Mouse (Mus musculus) liver, embryonic 18 days (tissue): Measurements from ENCODE around the gene Olfr813. TPM values are rescaled to one million over a fixed set of nuclear protein-coding genes. Genes with fewer than 3 reads are reported as not detected.

ENCODE experiments used
- polyA plus RNA-seq: library from polyadenylated mRNA; depleted of rRNA; stranded (reverse); fragments of >200 nt; gene quantifications from 2 replicates; pipeline ENCODE4 v1.2.3, GENCODE M21; 2012; rRNA removed

Olfr813 gene
- not detected in 2 replicates for polyA plus RNA-seq

GRCm38 (mm10) chr10:129855067-129855466 is at the start of gene Olfr813:
Gene Olfr813, plus strand, starts transcription at chr10:129855367.

GRCm38 (mm10) chr10:129845994-129846393 is 9.2 kb upstream of the Olfr813 start, which contains the start of gene Olfr812:
Gene Olfr812, minus strand, starts transcription at chr10:129846094.

GRCm38 (mm10) chr10:129879751-129880150 is 24.6 kb downstream of the Olfr813 start, which contains the start of gene Olfr814:
Gene Olfr814, minus strand, starts transcription at chr10:129879851.

GRCm38 (mm10) chr10:129905767-129906166 is 50.6 kb downstream of the Olfr813 start, which contains the start of gene Olfr815:
Gene Olfr815, minus strand, starts transcription at chr10:129905867.

Other genes starting within 250 kb of the Olfr813 start
- not detected in 2 replicates for gene Olfr796, start 242.8 kb upstream of the Olfr813 start, polyA plus RNA-seq
- gene Olfr798, start 227.4 kb upstream of the Olfr813 start, polyA plus RNA-seq: not detected in 2 replicates
- gene Olfr799, start 217.9 kb upstream of the Olfr813 start, polyA plus RNA-seq: not detected in 2 replicates
- gene Olfr800, start 197.7 kb upstream of the Olfr813 start, polyA plus RNA-seq: not detected in 2 replicates
- gene Olfr801, start 181.5 kb upstream of the Olfr813 start, polyA plus RNA-seq: not detected in 2 replicates
- not detected in 2 replicates for gene Olfr802, start 167.2 kb upstream of the Olfr813 start, polyA plus RNA-seq
- not detected in 2 replicates for gene Olfr803, start 161.1 kb upstream of the Olfr813 start, polyA plus RNA-seq
- not detected in 2 replicates for gene Olfr804, start 152.2 kb upstream of the Olfr813 start, polyA plus RNA-seq
- gene Olfr805, start 126.0 kb upstream of the Olfr813 start, polyA plus RNA-seq: not detected in 2 replicates
- gene Olfr806, start 113.4 kb upstream of the Olfr813 start, polyA plus RNA-seq: not detected in 2 replicates
- not detected in 2 replicates for gene Olfr807, start 97.6 kb upstream of the Olfr813 start, polyA plus RNA-seq
- not detected in 2 replicates for gene Olfr808, start 89.9 kb upstream of the Olfr813 start, polyA plus RNA-seq
- not detected in 2 replicates for gene Olfr809, start 80.7 kb upstream of the Olfr813 start, polyA plus RNA-seq
- not detected in 2 replicates for gene Olfr810, start 60.5 kb upstream of the Olfr813 start, polyA plus RNA-seq
- gene Olfr811, start 51.0 kb upstream of the Olfr813 start, polyA plus RNA-seq: not detected in 2 replicates
- not detected in 2 replicates for gene Olfr812, start 9.3 kb upstream of the Olfr813 start, polyA plus RNA-seq
- not detected in 2 replicates for gene Olfr814, start 24.5 kb downstream of the Olfr813 start, polyA plus RNA-seq
- gene Olfr815, start 50.5 kb downstream of the Olfr813 start, polyA plus RNA-seq: not detected in 2 replicates
- gene Olfr816, start 60.2 kb downstream of the Olfr813 start, polyA plus RNA-seq: not detected in 2 replicates
- gene Olfr818, start 93.7 kb downstream of the Olfr813 start, polyA plus RNA-seq: not detected in 2 replicates
- gene Olfr819, start 111.9 kb downstream of the Olfr813 start, polyA plus RNA-seq: not detected in 2 replicates
- not detected in 2 replicates for gene Olfr247, start 120.8 kb downstream of the Olfr813 start, polyA plus RNA-seq
- not detected in 2 replicates for gene Gm10310, start 129.7 kb downstream of the Olfr813 start, polyA plus RNA-seq
- gene Olfr820, start 157.3 kb downstream of the Olfr813 start, polyA plus RNA-seq: not detected in 2 replicates
- gene Olfr821, start 175.0 kb downstream of the Olfr813 start, polyA plus RNA-seq: not detected in 2 replicates
- not detected in 2 replicates for gene Olfr822, start 215.8 kb downstream of the Olfr813 start, polyA plus RNA-seq